Mouse (Mus musculus) CH12F3 (cell line): ENCODE measurements around the gene Mmp12.
"Not testable (repeated sequence)": the region's sequence is repeated elsewhere in the genome, so short reads cannot be mapped to it uniquely, and the experiment has no call there.

Experiments
- in situ Hi-C: fragments of 300-500 bp; cut with MboI; formaldehyde crosslinking; loops from 2 replicates; pipeline ENCODE4 v1.14.3; 2020; ENCODE audit warnings: low sequenced_read_pairs

The Mmp12 gene

DNA sequence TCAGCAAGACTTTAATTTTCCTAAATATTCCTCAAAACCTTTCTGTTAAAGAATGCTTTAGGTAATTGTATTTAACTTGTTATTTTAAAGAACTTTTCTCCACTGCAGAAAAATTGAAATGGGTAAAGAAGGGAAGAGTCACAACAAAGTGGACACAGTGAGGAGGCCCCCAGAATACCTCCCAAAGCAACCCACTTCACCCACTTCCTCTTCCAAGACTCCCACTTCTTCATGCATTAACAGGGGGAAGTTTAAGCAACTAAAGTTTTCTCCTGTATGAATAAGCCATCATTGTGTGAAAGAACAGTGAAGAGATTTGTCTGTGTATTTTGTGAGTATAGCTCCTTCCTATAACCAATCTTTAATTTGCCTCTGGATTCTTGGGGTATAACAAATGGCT is at the start of gene Mmp12:
Mmp12 (plus strand) TSS at position 275 of the 400 bp plus-strand sequence.
- in situ Hi-C loops: no loop called here

- in situ Hi-C loops: no loop called here
Observed at GRCm38 (mm10) chr9:7331847-7332246, 12.3 kb upstream of the Mmp12 start.

GRCm38 (mm10) chr9:7335766-7336680 is 8.2 kb upstream of the Mmp12 start:
- in situ Hi-C loops: no loop called here

- in situ Hi-C loops: no loop called here
Observed at GRCm38 (mm10) chr9:7336740-7337483, 7.3 kb upstream of the Mmp12 start.

- in situ Hi-C loops: no loop called here
Observed at GRCm38 (mm10) chr9:7345513-7345912, 1.3 kb downstream of the Mmp12 start.

GRCm38 (mm10) chr9:7354535-7354934 is 10.4 kb downstream of the Mmp12 start:
- in situ Hi-C loops: no loop called here

DNA sequence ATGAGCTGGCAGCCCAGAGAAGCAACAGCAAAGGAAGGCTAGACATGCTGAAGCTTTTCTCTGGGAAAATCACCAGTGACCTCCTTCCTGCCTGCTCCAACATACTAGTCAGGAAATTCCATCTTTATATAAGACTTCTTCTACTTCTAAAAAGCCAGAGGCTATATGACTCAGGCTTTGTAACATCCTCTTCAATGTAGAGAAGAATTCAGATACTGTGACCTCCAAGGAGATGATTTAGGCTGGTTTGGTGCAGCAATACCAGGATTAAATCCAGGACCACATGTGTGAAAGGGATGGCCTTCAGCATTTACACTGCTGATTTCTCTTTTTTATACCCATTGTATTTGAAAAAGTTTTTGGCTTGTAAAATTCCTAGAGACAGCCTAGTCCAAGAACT is 43.8 kb downstream of the Mmp12 start, which contains the start of gene Mmp1b:
Mmp1b (minus strand) TSS at position 101 of the 400 bp plus-strand sequence.
- in situ Hi-C loops: no loop called here

GRCm38 (mm10) chr9:7396556-7396955 is 52.4 kb downstream of the Mmp12 start:
- in situ Hi-C loops: not testable (repeated sequence)
